Mouse (Mus musculus): ENCODE measurements at regions not wholly inside any gene's neighbourhood (a gene's known extent, or its start where the extent isn't known, plus 50 kb on each side); places are given as distances from the start of the nearest gene placed in this dataset.

GRCm38 (mm10) chr9:120769056-120769455 lies 160.0 kb upstream of the Ctnnb1 start:
- DNase-seq, result no peak

- no peak for DNase-seq
Measured at GRCm38 (mm10) chr9:120769679-120770078, 159.3 kb upstream of the Ctnnb1 start.

- no peak for DNase-seq
Measured at GRCm38 (mm10) chr9:120770886-120771285, 158.1 kb upstream of the Ctnnb1 start.

- no peak for DNase-seq
Measured at GRCm38 (mm10) chr9:120771896-120772530, 157.0 kb upstream of the Ctnnb1 start.

GRCm38 (mm10) chr9:120774251-120774650 lies 154.8 kb upstream of the Ctnnb1 start:
- no peak for DNase-seq

GRCm38 (mm10) chr9:120774772-120775171 lies 154.2 kb upstream of the Ctnnb1 start:
- no peak for DNase-seq

GRCm38 (mm10) chr9:120775721-120776120 lies 153.3 kb upstream of the Ctnnb1 start:
- DNase-seq, result no peak

- DNase-seq, result no peak
Measured at GRCm38 (mm10) chr9:120776456-120777001, 152.5 kb upstream of the Ctnnb1 start.

GRCm38 (mm10) chr9:120777016-120777415 lies 152.0 kb upstream of the Ctnnb1 start:
- no peak for DNase-seq

GRCm38 (mm10) chr9:120777501-120777900 lies 151.5 kb upstream of the Ctnnb1 start:
- DNase-seq, result no peak

- no peak for DNase-seq
Measured at GRCm38 (mm10) chr9:120778423-120778822, 150.6 kb upstream of the Ctnnb1 start.

- DNase-seq, result no peak
Measured at GRCm38 (mm10) chr9:120794210-120794609, 134.8 kb upstream of the Ctnnb1 start.

- no peak for DNase-seq
Measured at GRCm38 (mm10) chr9:120796111-120796880, 132.7 kb upstream of the Ctnnb1 start.

- peak; percentile 13 for DNase-seq
Measured at GRCm38 (mm10) chr9:120797996-120798663, 130.9 kb upstream of the Ctnnb1 start.

- no peak for DNase-seq
Measured at GRCm38 (mm10) chr9:120798901-120799300, 130.1 kb upstream of the Ctnnb1 start.

GRCm38 (mm10) chr9:120802646-120803045 lies 126.4 kb upstream of the Ctnnb1 start:
- no peak for DNase-seq

GRCm38 (mm10) chr9:120804760-120805294 lies 124.2 kb upstream of the Ctnnb1 start:
- no peak for DNase-seq

- DNase-seq, result no peak
Measured at GRCm38 (mm10) chr9:120808741-120809425, 120.1 kb upstream of the Ctnnb1 start.

GRCm38 (mm10) chr9:120811522-120811921 lies 117.5 kb upstream of the Ctnnb1 start:
- DNase-seq, result no peak

GRCm38 (mm10) chr9:120812667-120813210 lies 116.3 kb upstream of the Ctnnb1 start:
- no peak for DNase-seq

GRCm38 (mm10) chr9:120814286-120814685 lies 114.7 kb upstream of the Ctnnb1 start:
- no peak for DNase-seq

- no peak for DNase-seq
Measured at GRCm38 (mm10) chr9:120818726-120819317, 110.2 kb upstream of the Ctnnb1 start.

Data from right cerebral cortex, postnatal 4 days (tissue).